Mouse (Mus musculus): ENCODE results near the gene Fam210b. TPM values are rescaled to one million over a fixed set of nuclear protein-coding genes. Genes with fewer than 3 reads are reported as not detected.
"Not testable (repeated sequence)": the region's sequence is repeated elsewhere in the genome, so short reads cannot be mapped to it uniquely, and the experiment has no call there.

Fam210b gene
- total RNA-seq (2022) = 10 to 100 TPM; 28.5 to 34.3 (median 29.9) TPM

DNA sequence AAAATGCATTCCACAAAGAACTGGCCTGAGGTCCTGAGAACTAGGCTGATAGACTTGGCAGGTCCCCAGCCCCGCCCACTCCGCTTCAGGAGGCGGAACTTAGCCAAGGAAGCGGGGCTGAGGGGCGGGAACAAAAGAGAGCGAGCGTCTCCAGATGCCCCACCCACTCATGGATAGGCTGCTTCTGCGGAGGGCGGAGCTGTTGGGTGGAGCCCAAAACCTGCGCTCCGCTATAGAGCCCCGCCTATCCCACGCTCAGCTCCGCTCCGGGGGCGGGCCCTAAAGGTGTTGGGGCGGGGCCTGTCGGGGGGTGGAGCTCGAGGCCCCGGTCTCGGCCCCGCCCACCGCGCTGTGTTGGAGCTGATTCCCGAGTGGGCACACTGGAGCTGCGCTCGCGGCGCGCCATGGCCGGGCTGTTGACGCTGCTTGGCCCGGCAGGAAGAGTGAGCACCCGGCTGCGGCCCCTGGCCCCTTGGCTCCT lies at the start of gene Fam210b:
Gene Fam210b (plus strand): TSS at position 308 of the 481 bp plus-strand sequence.
- peak; percentile 97 for DNase-seq

DNA sequence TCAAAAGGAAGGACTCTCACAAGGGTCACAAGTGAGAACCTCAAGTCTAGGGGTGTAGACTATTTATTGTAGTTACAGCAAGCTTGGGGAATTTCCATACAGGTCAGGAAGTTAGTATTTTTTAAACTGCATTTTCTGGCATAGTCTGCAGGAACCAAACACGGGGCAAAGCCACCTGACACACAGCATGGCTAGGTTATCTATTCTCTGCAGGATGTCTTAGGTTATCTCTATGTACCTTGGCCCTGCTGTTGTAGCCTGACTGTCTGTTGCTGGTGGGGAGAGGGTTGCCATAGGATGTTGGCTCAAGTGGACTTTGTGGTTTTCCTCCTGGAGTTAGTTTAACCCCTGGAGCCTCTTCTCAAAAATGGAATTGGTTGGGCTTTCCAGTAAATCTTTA lies 47.3 kb upstream of the Fam210b start:
- no peak for DNase-seq

DNA sequence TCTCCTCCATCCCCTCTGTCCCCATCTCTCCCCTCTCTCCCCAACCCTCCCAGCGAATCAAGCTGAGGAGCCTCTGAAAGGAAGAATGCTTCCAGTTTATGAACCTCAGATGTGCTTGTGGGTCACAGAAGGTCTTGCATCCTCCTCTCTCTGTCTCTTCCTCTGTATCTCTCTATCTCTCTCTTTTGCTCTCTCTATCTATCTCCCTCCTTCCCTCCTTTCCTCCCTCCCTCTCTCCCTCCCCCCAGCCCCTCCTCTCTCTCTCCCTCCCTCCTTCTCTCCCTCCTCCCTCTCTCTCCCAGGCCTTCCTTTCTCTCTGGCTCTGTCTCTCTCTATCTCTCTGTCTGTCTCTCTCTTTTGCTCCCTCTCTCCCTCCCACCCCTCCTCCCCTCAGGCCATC lies 46.8 kb upstream of the Fam210b start:
- DNase-seq = no peak

DNA sequence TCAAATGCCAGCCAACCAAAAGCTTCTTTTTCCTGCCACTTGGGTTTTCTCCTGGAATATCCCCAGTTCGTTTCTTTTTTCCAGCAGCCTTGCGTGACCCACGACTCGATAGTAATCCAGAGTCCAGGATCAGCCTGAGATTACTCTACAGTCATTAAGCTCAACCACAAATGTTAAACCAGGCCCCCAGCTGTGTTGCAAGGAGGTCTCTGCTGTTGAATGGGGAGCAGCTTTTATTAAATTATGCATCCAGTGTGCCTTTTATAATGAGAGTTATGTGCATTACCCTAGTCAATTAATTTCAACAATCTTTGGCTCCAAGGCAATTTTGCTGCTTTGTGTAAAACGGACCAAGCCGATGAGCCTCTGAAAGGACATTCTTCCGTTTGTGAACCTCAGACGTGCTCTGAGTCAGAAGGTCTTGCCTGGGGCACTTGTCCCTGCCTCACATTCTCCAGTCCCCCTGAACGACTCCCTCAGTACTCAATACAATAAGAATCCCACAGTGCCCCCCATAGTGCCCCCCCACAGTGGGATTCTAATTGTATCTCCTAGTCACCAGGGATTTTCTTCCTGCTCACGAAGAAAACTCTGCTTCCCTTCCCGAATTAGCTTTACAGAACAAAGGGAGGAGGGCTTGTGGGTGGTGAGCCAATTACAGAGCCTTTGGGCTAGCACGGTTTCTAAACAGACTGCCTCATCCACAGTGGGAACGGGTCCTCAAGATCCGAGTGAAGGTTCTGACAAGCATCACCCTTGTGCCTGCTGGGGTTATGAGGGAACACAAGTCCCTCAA lies 46.0 kb upstream of the Fam210b start:
- no peak for DNase-seq

DNA sequence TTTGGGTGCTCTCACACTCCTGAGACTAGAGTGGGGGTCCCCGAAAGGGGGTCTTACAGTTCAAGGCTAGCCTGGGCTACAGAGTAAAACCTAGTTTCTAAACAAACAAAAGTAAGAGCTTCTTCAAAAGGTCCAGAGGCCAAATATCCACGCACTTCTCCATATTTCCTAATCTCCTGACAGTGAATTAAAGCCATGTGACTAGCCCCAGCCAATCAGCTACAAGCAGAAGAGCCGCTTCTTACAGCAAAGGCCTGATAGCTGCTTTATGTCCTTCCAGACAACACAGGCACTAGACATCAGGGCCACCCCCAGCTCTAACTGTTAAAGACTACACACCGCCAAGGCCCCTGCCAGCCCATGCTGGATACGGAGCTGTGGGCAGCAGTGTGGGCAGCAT lies 43.0 kb upstream of the Fam210b start:
- DNase-seq = no peak

DNA sequence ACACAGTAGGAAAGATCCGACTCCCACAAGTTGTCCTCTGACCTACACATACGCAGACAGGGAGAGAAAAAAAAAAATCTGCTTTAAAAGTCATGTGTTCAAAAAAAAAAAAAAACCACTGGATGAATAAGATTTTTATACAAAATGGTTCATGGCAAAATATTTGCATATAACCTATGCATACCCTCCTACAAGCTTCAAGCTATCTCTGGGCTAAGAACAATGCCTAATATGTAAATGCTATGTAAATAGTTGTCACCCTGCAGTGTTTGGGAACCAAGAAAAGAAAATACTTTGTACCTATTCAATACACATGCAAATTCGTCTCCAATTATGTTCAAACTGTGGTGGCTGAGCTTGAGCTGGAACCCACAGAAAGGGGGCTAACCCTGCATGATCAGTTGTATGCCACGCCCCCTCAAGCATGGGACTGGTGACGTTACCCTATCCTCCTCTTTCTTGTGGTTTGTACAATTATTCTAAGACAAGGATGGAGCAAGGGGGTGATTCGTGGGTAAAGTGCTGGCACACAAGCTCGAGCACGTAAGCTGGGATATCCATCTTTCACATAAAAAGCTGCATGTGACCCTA lies 41.2 kb upstream of the Fam210b start:
- DNase-seq = no peak

DNA sequence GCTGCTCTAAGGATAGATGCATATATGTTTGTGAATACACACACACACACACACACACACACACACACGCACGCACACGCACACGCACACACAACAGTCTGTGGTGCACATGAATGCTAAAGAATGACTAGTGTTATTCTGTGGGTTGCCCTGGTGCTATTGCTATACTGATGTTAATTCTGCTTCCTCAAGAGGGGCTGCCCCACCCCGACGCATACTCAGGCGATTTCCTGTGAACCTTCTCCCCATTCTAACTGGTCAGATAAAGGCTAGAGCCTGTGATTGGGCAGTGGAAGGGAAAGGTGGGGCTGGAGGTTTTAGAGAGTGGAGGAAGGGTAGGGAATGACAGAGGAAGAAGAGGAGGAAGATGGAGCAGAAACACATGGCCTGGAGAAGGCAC lies 39.8 kb upstream of the Fam210b start:
- not testable (repeated sequence) for DNase-seq

DNA sequence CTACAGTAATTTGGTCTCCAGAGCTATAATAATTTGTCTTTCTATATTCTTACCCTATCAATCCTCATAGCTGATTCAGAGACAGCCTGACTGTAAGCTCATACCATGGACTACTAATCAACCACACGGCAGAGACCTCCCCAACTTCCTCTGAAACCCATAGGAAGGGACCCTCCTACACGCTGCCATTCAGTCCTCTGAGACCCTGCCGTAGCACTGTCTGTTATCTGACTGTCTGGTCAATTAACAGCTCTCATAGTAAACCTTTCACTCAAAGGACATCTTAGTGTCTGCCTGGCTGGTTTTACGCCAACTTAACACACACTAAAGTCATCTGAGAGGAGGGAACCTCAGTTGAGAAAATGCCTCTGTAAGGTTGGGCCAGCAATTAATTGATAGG lies 38.8 kb upstream of the Fam210b start:
- no peak for DNase-seq

DNA sequence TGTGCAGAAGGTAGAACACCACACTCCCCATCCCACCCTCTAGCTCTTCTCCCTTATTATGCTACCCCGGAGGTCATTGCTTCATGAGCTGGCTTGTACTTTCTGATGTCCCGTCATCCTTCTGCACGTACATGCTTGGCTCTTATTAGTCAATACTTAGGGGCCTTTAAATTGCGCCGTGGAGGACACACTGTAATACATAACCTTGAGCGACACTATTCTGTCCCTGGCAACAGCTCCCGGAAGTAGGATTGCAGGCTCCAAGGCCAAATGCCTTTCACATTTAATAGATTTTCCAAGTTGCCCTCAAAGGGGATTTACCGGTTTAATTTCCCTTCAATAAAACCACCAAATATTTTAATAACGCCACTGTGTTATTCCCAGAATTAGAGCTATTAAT lies 33.6 kb upstream of the Fam210b start:
- DNase-seq = peak; percentile 54

DNA sequence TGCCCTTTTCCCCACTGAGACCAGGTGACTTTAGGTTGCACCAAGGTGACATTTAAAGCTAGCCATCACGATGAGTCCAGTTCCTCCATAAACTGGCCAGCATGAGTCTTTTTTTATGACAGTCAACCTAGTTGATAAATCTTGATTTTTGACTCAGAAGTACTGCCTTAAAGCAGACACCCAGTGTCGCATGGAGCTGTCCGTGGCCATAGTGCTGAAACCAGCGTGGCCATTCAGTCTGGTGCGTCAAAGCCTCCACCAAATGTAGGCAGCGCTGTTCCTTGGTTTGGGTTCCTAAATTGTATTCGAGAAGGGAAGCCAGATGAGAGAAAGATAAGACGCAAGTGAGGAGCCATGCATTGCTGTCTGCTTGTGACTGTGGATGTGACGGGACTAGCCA lies 24.5 kb upstream of the Fam210b start:
- DNase-seq = peak; percentile 50

DNA sequence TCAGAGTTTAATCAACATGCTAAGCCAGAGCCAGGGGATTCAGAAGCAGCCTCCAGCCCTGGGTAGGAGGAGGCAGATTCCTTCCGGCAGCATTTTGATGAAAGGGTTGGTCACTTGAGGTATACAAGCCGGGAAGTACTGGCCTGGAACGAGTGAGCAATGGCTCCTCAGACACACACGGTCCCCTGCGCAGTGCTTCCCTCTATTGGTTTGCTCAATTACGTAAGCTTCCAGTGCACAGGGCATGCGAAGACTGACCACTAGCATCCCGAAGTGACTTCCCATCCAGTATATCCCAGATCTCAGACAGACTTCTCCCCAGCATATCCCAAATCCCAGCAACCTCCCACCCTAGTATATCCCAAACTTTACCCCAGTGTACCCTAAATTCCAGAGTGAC lies 17.1 kb upstream of the Fam210b start:
- no peak for DNase-seq

DNA sequence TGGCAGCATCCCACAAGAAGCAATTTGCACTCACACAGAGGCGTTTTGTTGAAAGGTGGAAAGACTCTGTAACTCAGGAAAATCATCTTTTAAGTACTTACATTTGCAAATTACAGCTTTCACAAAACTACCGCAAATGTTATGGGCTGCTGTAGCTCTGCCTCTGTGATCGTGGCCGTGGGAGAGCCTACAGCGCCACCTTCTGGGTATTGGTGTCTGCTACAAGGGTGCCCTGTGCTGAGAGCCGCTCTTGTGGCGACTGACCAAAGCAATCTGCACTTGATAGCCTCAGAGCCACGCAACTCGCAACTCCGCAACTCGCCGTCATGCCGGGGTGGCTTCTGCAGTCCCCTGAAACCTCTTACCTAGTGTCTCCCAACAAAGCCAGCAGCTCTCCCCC lies 16.2 kb upstream of the Fam210b start:
- peak; percentile 30 for DNase-seq

DNA sequence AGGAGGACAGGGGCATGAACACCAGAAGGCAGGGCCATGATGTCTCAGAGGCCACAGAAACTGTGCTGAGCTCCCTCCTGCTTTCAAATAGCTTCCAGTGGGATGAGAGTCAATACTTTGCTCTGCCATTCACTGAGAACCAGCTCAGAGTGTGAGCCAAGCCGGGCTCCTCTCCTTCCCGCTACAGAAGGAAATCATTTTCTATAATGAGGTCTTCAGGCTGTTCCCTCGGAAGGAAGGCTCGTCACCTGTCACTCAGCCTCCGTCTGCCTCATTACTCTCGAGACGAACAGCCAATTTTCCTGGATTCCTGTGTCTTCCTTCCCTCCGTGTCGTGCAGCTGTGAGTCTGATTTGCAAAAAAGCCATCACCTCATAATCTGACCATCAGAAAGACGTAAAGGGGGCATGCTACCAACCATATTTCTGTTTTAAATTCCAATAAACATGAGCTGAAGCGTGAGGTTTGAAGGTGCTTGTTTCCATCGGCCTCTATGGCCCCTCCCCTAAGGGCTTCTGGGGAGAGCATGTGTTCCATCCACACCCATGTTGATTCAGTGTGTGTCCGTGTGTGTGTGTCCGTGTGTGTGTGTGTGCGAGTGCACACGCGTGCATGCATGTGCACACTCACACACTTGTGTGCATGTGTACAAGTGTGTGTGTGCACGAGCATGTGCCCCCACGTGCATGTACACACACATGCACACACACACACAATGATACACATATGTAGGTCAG lies 7.0 kb upstream of the Fam210b start:
- DNase-seq = no peak

DNA sequence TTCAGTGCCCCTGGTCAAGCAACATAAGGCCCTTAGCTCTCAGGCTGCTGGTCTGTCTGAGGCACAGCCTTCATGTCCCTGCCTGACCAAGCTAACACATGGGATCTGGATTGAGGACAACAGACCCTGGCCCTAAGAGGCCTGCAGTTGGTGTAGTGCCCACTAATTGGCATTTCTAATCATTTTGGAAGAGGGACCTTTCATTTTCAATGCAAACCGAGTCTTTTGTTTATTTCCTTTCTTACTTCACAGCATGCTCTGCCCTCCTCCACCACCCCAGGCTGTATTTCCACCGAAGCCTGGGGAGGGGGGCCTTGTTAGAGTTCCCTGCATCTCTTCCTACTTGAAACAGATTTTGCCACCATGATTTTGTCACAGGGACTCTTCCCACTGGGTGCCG lies 4.4 kb upstream of the Fam210b start:
- DNase-seq = no peak

DNA sequence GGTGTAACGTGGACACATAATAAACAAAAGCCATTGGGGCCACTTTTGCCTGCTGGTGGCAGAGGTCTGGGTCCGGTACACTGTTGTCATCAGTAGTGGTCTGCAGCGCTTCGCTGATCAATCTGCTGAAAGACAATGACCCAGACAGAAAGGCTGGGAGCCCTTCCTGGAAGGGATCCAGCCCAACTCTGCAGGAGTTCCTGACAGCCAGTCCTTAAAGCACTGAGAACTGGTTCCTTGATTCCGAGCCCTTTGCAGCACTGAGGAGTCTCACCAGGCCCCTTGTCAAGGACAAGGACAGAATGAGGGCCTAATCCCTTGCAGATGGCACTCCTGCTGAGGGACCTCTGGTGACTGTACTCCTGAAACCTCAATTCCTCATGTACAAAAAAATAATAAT lies 3.8 kb upstream of the Fam210b start:
- DNase-seq = no peak

DNA sequence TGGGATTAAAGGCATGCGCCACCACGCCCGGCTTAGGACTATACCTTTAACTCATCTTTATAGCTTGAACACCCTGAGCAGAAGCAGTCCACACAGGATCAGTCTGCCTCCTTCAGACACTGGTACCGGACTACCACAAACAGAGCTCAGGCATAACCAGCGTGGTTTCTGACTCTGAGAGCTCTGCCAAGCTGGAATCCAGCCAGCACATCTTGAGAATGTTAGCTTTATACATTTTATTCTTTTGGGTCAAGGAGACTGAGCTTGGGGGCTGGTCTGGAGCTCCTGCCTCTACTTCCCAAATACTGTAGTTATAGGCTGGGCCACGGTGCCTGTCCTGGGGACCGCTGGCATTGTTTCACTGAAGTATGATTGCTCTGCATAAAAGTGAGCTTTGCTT lies 1.6 kb upstream of the Fam210b start:
- no peak for DNase-seq

DNA sequence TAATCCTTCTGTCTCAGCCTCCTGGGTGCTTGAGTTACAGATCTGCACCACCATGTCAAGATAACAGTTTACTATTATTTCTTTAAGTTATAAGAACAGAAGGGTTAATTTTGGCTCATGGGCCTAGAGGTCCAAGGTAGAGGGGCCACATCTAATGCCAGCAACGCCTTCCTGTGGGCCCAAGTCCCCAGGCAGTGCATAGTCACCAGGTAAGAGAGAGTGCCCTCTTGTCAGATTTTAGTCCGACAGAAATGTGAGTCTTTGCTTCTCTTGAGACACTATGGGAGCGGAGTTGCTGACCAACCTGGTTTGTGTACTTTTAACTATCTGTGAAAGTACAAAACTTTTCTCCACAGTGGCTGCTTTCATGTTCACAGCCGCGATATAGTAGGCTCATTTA lies 696 bp upstream of the Fam210b start:
- DNase-seq = no peak

DNA sequence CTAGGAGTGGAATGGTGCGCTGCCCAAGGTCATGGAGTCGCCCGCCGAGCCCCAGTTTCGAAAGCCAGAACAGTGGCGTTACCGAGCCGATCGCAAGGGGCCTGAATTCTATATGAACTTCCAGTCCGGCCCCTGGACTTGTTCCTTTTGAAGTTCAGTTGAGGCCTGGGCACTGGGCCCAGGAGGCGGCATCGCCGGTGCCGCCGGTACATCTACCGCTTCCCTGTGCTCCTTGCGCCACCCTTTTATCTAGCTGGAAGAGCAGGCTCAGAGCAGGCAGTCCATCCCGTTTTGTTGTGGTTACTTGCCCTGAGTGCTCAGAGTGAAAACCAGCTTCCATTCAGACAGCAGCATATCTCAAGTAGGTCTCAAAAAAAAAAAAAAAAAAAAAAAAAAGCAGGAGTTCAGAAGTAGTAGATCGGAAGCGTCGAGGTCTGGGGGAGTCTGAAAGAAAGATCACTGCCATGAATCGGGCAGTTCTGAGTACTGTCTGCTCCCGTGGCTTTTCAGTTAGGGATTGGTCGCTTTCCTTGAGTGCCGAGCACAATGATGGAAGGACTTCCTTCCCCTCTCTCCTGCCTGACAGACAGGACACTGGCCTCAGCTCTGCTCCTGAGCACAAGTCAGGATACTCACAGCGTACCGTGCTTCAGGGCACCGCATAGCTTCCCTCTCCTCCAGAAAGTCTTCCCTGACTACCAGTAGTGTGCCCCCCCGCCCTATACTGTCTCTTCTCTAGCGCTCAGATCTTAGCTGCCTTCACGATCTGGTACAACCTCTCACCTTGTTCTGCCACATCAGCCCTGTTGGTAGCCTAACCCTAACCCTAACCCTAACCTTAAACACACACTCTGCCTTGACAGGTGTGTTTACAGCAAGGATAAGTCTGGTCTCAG lies 917 bp downstream of the Fam210b start:
- peak; percentile 50 for DNase-seq

DNA sequence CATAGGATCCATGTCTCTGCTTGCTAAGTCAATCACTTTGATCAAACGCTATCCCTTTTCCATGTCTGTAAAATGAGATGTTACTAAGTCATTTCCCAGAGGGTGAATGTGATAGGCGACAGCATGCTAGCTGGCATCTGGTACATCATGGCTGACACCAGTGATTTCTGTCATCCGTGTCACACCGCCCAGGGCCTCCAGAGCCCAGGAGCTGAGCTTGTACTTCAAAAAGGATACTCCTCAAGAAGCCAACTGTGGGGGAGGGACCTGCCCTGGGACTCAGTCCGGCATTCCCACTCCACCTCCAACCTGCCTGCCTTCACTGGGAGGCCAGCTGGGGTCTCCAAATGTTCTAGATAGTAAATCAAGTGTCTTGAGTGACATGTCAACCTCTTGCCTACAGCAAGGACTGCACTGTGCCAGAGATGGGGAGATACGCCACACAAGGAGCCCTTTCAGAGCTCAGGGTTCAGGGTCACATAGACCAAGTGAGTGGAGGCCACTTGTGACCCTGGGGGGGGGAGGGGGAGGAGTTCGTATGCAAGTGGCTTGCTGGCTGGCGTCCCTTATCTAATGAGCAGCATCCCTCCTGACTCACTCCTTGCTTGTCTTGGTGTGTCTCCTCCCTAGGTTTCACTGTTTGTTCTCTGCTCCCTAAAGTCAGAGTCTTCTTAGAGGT lies 1.7 kb downstream of the Fam210b start:
- no peak for DNase-seq

DNA sequence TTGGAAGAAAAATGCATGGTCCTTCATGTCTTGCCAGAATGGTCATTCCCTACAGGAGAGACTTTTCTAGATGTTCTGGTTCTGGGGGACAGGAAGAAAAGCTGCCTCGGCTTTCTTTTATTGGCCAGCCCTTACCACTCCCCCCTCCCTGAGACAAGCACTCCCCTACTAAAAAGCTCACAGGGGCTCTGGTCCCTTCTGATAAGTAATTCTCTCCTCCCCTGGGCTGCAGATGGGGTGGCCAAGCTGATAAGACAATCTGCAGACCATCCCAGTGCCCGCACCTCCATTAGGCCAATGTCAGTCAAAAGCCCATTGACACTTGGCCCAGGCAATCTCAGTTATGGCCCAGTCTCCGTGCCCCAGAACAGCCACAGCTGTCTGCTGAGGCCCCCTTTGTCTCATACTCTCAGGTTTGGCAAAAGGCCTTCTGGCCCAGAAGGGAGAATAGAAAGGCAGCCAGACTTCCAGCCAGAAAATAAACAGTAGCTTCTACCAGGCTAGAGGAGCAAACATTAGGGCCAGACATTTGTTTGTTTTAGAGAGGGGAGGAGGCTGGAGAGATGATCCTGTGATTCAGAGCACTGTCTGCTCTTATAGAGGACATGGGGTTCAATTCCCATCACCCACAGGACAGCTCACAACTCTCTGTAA lies 3.1 kb downstream of the Fam210b start:
- DNase-seq = no peak

DNA sequence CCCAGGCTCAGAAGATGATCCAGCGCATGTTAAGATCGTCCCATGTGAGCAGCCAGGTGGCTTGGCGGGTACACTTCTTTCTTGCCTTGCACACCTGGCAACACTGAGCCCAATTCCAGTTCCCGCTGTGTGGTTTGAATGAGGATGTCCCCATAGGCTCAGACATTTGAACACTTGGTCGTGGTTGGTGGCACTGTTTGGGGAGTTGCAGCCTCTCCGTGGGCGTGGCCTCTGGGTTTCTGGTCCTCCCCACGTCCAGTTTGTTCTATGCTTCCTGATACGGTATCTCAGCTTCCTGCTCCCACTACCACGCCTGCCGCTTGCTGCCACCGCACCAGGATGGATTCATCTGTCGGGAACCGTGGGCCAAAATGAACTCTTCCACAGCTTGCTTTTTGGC lies 4.4 kb downstream of the Fam210b start:
- no peak for DNase-seq
